Mouse (Mus musculus) kidney, adult 2 months (tissue): Measurements from ENCODE around the gene Gm43552.

ENCODE experiments used
- CTCF ChIP-seq: fragments of 200-500 bp; conservative IDR thresholded peaks from 2 replicates; pipeline ENCODE4 v1.5.1; 2011; ENCODE audit warnings: low read depth, mild to moderate bottlenecking, control low read depth, low read length, moderate library complexity, mixed read lengths; ENCODE audit not compliant: insufficient read depth, insufficient read length
- POLR2A ChIP-seq: fragments of 200-500 bp; IDR thresholded peaks from one replicate; pipeline ENCODE4 v1.6.1; 2011; ENCODE audit warnings: low read depth, low read length, control low read depth

- TF ChIP-seq CTCF (0 out of 2 replicates have a peak, but pooled peaks have one; percentile 21), POLR2A (peak; percentile 50)
Observed at GRCm38 (mm10) chr5:65536751-65537419, 44.3 kb upstream of the Gm43552 start, which contains the start of the genes Smim14 and Ube2k.
